Mouse (Mus musculus): ENCODE data around the gene Fndc5. TPM values are rescaled to one million over a fixed set of nuclear protein-coding genes. Genes with fewer than 3 reads are reported as not detected.

Gene Fndc5
- polyA plus RNA-seq (2015; fragmentation: Nextera tagmentation; extraction: Ambion mirVana): 2.7 and 2.9 TPM in 2 replicates

DNA sequence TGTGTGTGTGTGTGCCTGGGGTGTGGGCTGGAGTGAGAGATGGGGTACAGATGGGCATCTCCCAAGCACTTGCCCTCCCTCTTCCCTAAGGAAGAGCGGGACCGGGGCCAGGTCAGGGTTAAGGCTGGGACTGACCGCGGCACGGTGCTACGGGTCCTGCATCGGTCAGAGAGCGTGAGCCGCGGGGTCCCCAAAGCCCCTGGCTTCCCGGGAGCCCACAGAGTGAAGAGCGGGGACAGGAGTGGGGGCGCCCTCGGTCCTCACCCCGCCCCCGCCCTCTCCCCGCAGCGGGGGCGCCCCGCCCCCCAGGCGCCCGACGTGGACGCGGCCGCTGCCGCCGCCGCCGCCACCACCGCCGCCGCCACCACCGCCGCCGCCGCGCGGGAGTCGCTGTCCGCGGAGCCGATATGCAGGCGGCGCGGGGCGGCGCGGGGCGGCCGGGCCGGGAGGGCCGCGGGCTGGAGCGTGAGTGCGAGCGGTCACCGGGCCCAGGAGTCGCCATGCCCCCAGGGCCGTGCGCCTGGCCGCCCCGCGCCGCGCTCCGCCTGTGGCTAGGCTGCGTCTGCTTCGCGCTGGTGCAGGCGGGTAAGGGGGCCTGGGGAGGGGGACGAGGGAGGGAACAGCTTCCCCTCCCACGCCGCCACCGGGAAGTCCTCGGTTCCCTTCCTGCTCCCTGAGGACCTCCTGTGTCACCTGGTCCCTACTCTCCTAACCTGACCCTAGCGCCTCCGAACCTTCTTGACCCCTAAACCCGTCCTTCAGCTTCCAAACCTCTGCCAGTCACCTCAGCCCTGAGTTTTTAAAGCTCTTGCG, at the start of gene Fndc5:
Gene Fndc5, plus strand, starts transcription at position 421 of the 813 bp plus-strand sequence.
- Histone ChIP-seq H3K27ac (no peak within 1 kb of the TSS), H3K4me2 (replicated peaks) (peak within 1 kb of the TSS; percentile 98), H3K9ac (peak within 1 kb of the TSS; percentile 62), H3K4me1 (replicated peaks) (peaks cover 20% of the 10 kb centered on the region), H3K9me3 (no peaks in the 10 kb centered on the region), H3K36me3 (no peaks in the 10 kb centered on the region), H3K4me3 (replicated peaks) (peak within 1 kb of the TSS; percentile 55), H3K27me3 (replicated peaks) (peaks cover 20% of the 10 kb centered on the region)
- ATAC-seq: peak; percentile 48
- WGBS: 1% methylated on average over 65 of the region's 80 CpGs

DNA sequence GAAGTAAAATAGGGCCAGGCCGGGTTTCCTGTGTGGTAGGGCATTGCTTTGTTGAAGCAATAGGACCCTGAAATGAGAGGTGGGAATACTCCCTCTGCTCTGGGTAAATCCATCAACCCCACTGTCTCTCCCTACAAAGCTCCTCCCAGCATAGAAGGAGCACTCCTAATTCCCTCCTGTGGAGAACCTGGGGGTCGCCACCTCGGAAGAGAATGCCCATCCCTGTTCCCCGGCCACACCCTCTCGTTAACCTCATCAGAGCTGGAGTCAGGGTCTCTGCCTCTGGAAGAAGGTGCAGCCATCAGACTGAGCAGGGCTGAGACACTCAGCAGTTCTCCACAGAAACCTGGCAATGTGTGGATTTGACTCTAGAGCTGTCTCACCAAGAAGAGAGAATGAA, 48.9 kb upstream of the Fndc5 start:
- no peak overlapping the region for H3K4me3 ChIP-seq (replicated peaks)
- H3K9ac ChIP-seq: no peak overlapping the region
- no peaks in the 10 kb centered on the region for H3K9me3 ChIP-seq
- no peak for ATAC-seq
- no peak overlapping the region for H3K27ac ChIP-seq
- 48% methylated on average over 5 of the region's 5 CpGs for WGBS
- H3K36me3 ChIP-seq: no peaks in the 10 kb centered on the region
- H3K27me3 ChIP-seq (replicated peaks): no peaks in the 10 kb centered on the region
- no peak overlapping the region for H3K4me2 ChIP-seq (replicated peaks)
- no peaks in the 10 kb centered on the region for H3K4me1 ChIP-seq (replicated peaks)

DNA sequence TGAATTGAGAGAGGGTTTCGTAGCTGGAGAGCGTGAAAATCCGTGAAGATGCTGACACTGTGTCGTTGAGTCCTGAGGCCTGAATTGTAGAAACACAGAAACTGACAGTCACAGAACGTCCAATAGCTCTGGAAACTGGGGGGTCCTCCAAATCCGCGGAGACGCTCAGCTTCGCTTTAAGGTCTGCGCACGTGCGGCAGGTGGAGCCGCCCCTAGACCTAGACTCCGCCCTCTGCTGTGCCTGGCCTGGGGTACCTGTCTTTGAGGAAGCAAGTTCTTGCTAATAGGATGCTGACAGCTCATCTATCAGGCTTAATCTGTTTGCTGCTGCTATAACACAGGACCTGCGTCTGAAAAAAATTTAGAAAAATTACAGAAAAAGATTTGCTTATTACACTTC, 41.5 kb upstream of the Fndc5 start:
- Histone ChIP-seq H3K36me3 (no peaks in the 10 kb centered on the region), H3K4me3 (replicated peaks) (no peak overlapping the region), H3K9ac (no peak overlapping the region), H3K4me2 (replicated peaks) (0 out of 2 replicates have a peak overlapping the region, but pooled peaks have one; percentile 3), H3K27ac (no peak overlapping the region), H3K27me3 (replicated peaks) (no peaks in the 10 kb centered on the region; the same call in 1 of the 2 replicates), H3K4me1 (replicated peaks) (no peaks in the 10 kb centered on the region), H3K9me3 (no peaks in the 10 kb centered on the region)
- ATAC-seq: no peak
- 22% methylated on average over 15 of the region's 15 CpGs for WGBS

DNA sequence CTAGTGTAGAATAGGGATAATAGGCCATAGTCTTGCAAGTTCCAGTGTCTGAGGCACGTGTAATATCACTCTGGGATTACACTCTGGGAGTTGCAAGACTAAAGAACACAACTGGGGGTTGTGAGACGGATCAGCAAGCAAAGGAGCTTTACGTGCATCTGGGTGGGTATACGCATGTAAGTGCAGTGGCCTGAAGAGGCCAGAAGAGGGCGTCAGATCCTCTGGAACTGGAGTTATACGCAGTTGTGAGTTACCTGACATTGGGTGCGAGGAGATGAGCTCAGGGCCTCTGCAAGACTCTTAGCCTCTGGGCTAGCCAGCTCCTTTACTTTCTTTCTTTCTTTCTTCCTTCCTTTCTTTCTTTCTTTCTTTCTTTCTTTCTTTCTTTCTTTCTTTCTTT, 39.8 kb upstream of the Fndc5 start:
- Histone ChIP-seq H3K36me3 (no peaks in the 10 kb centered on the region), H3K4me1 (replicated peaks) (no peaks in the 10 kb centered on the region), H3K4me2 (replicated peaks) (no peak overlapping the region), H3K27ac (no peak overlapping the region), H3K4me3 (replicated peaks) (no peak overlapping the region), H3K27me3 (replicated peaks) (no peaks in the 10 kb centered on the region; the same call in 1 of the 2 replicates), H3K9ac (no peak overlapping the region), H3K9me3 (no peaks in the 10 kb centered on the region)
- whole genome bisulfite sequencing: 78% methylated on average over 7 of the region's 7 CpGs
- no peak for ATAC-seq

DNA sequence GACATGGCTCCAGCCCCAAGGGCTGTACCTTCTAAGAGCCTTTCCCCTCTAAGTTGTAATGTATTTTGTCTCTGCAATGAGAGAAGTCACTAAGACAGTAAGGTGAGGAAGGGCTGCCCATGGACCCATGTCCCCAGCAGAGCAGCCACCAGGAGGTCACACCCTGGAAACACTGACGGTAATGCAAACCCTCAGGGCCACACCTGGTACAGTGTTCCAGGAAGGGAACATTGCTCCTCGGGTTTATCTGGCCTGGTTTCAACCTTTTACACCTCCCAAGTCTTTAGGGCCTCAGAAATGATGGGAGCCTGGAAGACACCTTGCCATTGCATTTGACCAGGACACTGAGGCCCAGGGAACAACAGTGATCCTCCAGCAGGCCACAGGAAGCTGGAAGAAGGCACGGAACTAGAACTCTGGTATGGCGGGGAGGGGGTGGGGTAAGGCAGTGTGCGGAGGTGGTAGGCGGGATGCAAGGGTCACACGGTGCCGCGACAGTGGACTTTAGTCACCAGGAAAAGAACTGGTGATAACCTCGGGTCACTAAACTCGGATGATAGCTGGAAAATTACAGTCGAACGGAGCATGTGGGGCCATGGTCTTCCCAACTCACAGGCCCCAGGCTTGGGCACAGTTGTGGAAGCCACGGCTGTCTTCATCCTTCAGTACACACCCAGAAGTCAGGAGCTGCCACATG, 34.5 kb upstream of the Fndc5 start:
- Histone ChIP-seq H3K27me3 (replicated peaks) (peaks cover 19% of the 10 kb centered on the region), H3K4me2 (replicated peaks) (peak overlapping the region; percentile 11; the same call in 1 of the 2 replicates), H3K9ac (no peak overlapping the region), H3K4me3 (replicated peaks) (no peak overlapping the region), H3K36me3 (no peaks in the 10 kb centered on the region), H3K27ac (peak overlapping the region; percentile 74), H3K9me3 (no peaks in the 10 kb centered on the region), H3K4me1 (replicated peaks) (peaks cover 16% of the 10 kb centered on the region)
- WGBS: 56% methylated on average over 14 of the region's 14 CpGs
- ATAC-seq: peak; percentile 82

DNA sequence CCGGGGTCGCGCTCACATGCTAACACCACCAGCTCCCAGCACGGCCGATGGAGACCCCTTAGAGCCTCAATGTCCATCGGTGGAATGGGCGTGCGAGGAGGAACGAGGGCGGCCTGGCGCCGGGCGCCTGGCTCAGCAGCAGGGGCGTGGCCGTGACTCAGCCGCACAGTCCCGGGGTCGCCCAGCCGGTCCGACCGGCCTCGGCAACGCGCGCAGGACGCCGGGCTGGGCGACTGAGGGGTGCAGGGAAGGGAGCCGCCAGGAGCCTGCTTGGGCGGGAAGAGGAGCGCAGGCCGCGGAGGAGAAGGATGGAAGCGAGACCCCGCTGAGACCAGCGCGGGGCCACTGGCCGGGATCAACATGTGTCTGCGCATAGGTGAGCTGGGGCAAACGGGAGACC, 31.4 kb upstream of the Fndc5 start, which contains the start of gene Tmem54:
Gene Tmem54, plus strand, starts transcription at position 193 of the 400 bp plus-strand sequence.
- peak; percentile 76 for ATAC-seq
- peak within 1 kb of the TSS; percentile 63 for H3K4me2 ChIP-seq (replicated peaks)
- peaks cover 19% of the 10 kb centered on the region for H3K27me3 ChIP-seq (replicated peaks)
- H3K27ac ChIP-seq: peak within 1 kb of the TSS; percentile 69
- H3K4me1 ChIP-seq (replicated peaks): peaks cover 26% of the 10 kb centered on the region
- 1% methylated on average over 40 of the region's 40 CpGs for WGBS
- H3K9me3 ChIP-seq: no peaks in the 10 kb centered on the region
- H3K36me3 ChIP-seq: no peaks in the 10 kb centered on the region
- H3K4me3 ChIP-seq (replicated peaks): peak within 1 kb of the TSS; percentile 40
- H3K9ac ChIP-seq: peak within 1 kb of the TSS; percentile 39

DNA sequence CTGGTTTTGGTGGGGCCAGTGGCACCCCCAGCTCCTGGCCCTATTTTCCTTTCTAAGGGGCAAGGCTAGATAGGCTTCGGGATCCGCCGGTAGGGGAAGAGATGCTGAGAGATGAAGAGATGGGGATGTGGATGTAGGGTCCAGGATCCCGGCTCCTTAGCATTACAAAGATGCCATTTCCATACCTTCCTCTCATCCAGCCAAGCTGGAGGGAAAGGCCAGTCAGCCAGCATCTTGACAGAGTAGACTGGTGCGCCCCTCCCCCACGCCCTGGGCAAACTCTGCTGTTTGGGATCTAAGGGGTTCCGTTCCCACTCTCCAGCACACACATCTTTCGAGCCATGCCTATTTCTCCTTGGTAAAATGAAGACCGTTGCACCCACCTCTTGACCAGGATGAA, 30.7 kb upstream of the Fndc5 start:
- ATAC-seq: no peak
- Histone ChIP-seq H3K9me3 (no peaks in the 10 kb centered on the region), H3K4me3 (replicated peaks) (peak overlapping the region; percentile 40), H3K4me2 (replicated peaks) (peak overlapping the region; percentile 63), H3K4me1 (replicated peaks) (peaks cover 27% of the 10 kb centered on the region), H3K27ac (peak overlapping the region; percentile 69; the same call in 1 of the 2 replicates), H3K27me3 (replicated peaks) (peaks cover 19% of the 10 kb centered on the region), H3K9ac (peak overlapping the region; percentile 39; the same call in 1 of the 2 replicates), H3K36me3 (no peaks in the 10 kb centered on the region)
- WGBS: 31% methylated on average over 9 of the region's 9 CpGs

DNA sequence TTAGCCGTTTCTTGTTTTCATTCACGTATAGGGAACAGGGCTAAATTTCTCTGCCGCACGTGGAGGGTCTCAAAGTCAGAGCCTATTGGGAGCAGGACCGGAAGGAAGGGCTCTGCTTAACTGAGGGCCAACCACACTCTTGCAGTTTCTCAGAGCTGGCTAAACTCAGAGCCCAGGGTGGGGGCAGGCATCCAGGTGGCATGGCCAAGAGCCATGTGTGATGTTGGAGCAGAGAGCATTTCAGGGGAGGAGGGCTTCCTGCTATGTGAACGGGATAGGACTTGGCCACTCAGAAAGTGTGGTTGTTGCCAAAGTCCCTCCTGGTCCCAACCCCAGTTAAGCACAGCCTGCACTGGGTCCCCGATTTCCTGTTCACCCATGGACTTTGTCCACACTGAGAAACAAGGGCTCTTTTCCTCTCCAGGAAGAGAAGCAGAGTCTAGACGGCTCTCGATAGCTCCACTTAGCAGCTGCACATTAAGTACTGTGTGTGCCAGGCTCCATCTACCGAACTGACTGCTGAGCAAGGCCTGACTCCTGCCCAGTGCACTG, 29.4 kb upstream of the Fndc5 start:
- H3K4me1 ChIP-seq (replicated peaks): peaks cover 35% of the 10 kb centered on the region
- 0 out of 2 replicates have a peak overlapping the region, but pooled peaks have one; percentile 4 for H3K4me3 ChIP-seq (replicated peaks)
- 55% methylated on average over 10 of the region's 10 CpGs for WGBS
- ATAC-seq: peak; percentile 59
- peak overlapping the region; percentile 83 for H3K27ac ChIP-seq
- peak overlapping the region; percentile 63 for H3K4me2 ChIP-seq (replicated peaks)
- H3K36me3 ChIP-seq: no peaks in the 10 kb centered on the region
- H3K27me3 ChIP-seq (replicated peaks): peaks cover 19% of the 10 kb centered on the region
- H3K9ac ChIP-seq: no peak overlapping the region
- no peaks in the 10 kb centered on the region for H3K9me3 ChIP-seq

DNA sequence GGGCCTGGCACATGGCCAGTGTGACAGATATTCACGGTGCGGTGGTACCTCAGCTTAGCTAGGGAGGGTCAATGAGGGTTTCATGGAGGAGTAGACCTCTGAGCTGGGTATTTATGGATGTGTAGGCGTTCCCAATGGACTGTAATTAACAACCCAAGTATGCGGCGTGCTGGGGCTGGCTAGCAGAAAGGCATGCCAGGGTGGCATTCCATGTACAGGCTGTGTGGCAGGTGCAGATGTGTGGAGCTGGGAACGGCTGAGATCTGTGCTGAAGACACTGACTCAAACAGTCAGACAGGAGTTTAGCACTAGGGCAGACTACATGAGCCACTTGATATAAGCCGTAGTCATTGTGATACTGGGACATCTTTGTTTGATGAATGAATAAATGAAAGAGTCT, 28.2 kb upstream of the Fndc5 start:
- Histone ChIP-seq H3K9ac (no peak overlapping the region), H3K27me3 (replicated peaks) (peaks cover 18% of the 10 kb centered on the region)
- no peak for ATAC-seq

DNA sequence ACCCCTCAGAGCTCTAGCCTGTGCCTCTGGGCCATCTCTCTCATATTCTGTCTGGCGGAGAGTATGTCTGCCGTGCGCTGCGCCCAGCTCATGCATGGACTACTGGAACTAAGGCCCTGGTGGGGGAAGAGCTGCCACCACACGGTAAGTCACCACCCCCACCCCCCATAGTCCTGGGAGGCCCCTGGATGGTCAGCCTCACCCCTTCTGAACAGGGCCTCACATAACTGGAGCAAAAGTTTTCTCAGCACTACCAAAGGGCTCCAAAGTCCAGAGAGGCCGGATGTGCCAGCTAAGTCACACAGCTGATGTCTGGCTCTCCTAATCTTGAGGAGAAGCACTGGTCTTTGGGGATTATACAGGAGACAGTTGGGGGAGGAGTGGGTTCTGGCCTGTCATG, 26.0 kb upstream of the Fndc5 start:
- Histone ChIP-seq H3K36me3 (no peaks in the 10 kb centered on the region), H3K4me3 (replicated peaks) (no peak overlapping the region), H3K27me3 (replicated peaks) (peaks cover 9% of the 10 kb centered on the region; the same call in 1 of the 2 replicates), H3K4me1 (replicated peaks) (peaks cover 28% of the 10 kb centered on the region), H3K9ac (no peak overlapping the region), H3K4me2 (replicated peaks) (no peak overlapping the region), H3K27ac (0 out of 2 replicates have a peak overlapping the region, but pooled peaks have one; percentile 1), H3K9me3 (no peaks in the 10 kb centered on the region)
- 77% methylated on average over 6 of the region's 6 CpGs for WGBS
- ATAC-seq: peak; percentile 36

More for the DNA sequence above, 28.2 kb upstream of the Fndc5 start:
- H3K4me3 ChIP-seq (replicated peaks): no peak overlapping the region
- peaks cover 39% of the 10 kb centered on the region for H3K4me1 ChIP-seq (replicated peaks)
- H3K9me3 ChIP-seq: no peaks in the 10 kb centered on the region
- no peak overlapping the region for H3K4me2 ChIP-seq (replicated peaks)
- 85% methylated on average over 7 of the region's 7 CpGs for WGBS
- H3K36me3 ChIP-seq: no peaks in the 10 kb centered on the region
- H3K27ac ChIP-seq: no peak overlapping the region

DNA sequence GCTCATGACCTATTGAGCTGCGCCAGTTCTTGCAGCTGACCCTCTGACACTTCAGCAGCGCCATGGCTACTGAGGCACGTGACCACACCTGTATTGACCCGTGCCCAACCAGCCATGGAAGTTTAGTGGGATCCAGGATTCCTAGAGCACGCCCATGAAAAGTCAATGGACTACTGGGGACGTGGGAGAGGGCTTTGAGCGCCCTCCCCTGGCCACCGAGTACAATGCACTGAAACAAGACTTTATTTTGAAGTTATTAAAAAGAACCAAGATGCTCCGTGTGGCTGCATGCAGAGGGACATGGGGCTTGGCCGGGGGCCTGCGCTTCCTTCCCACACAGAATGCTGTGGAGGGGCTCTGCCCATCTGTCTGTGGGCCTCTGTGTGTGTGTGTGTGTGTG, 25.4 kb upstream of the Fndc5 start:
- WGBS: 61% methylated on average over 11 of the region's 11 CpGs
- ATAC-seq: no peak
- Histone ChIP-seq H3K4me2 (replicated peaks) (no peak overlapping the region), H3K36me3 (no peaks in the 10 kb centered on the region), H3K27me3 (replicated peaks) (0 out of 2 replicates have a peak, but pooled peaks cover 5% of the 10 kb centered on the region), H3K4me3 (replicated peaks) (no peak overlapping the region), H3K27ac (no peak overlapping the region), H3K9me3 (no peaks in the 10 kb centered on the region), H3K4me1 (replicated peaks) (peaks cover 28% of the 10 kb centered on the region), H3K9ac (no peak overlapping the region)

DNA sequence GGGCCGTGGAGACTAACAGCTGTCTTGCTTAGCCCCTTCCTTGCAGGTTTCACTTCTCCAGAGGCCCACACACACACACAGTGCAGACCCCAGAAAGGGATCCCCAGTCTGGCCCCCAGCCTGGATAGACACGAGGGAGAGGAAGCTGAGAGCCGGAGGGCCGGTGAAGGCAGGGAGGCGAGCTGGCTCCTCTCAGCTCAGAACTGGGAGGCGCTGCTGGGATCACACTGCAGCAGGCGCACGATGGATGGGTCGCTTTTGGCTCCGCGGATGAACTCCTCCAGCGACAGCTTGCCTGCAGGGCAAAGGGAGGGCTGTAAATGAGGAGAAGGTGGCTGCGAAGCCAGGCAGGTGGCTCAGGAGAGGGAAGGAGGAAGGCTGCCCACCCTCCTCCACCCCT, 24.6 kb upstream of the Fndc5 start:
- Histone ChIP-seq H3K36me3 (no peaks in the 10 kb centered on the region), H3K9me3 (no peaks in the 10 kb centered on the region), H3K27me3 (replicated peaks) (0 out of 2 replicates have a peak, but pooled peaks cover 3% of the 10 kb centered on the region), H3K9ac (no peak overlapping the region), H3K4me3 (replicated peaks) (no peak overlapping the region), H3K4me2 (replicated peaks) (peak overlapping the region; percentile 41), H3K4me1 (replicated peaks) (peaks cover 24% of the 10 kb centered on the region), H3K27ac (no peak overlapping the region)
- no peak for ATAC-seq
- WGBS: 61% methylated on average over 13 of the region's 13 CpGs
